Mouse (Mus musculus): ENCODE data around the gene Sytl2.

Sytl2 gene

DNA sequence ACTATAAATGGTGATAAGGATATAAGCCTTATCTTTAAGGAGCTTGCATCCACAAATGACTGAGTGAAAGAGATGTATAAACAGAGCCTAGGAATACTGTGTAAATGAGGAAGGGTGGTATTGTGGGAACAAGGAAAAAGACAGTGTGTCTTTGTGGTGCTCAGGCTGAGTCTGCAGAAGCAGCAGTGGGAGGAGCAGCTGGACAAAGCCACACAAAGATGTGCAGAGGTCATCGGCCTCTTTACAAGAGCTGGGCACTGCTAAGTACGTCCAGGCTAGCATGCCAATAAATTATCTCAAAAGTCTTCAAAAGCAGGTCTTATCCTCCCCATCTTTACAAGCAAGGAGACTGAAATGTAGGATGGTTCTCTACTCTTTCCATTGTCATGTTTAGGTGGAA is 53.9 kb downstream of the Sytl2 start:
- in situ Hi-C loops (cut with MboI, MseI): no loop called here

DNA sequence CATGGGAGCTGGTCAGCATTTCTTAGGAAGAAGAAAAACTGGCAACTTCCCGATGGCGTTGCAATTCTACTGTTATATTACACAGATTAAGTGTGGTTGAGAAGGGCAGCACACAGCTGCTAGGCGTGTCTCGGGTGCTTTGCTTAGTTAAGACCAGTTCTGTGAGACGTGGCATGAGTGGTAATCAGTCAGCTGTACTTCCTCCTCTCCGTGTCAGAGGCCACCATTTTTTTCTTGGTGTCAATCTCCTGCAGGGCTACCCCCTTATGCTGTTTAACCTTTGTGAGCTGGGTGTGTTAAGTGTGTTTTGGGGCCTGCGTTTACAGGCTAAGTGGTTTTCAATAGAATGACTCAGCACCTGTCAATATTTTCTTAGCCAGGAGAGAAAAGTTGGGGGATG is 60.7 kb downstream of the Sytl2 start:
- in situ Hi-C loops (cut with MboI, MseI): no loop called here

GRCm38 (mm10) chr7:90370071-90370851 is 68.2 kb downstream of the Sytl2 start:
- in situ Hi-C loops (cut with MboI, MseI): no loop called here

GRCm38 (mm10) chr7:90372804-90373203 is 70.8 kb downstream of the Sytl2 start:
- in situ Hi-C loops (cut with MboI, MseI): no loop called here

GRCm38 (mm10) chr7:90384411-90384810 is 82.4 kb downstream of the Sytl2 start:
- in situ Hi-C loops (cut with MboI, MseI): no loop called here

- in situ Hi-C loops (cut with MboI, MseI): no loop called here
Observed at GRCm38 (mm10) chr7:90386885-90387459, 84.9 kb downstream of the Sytl2 start.

DNA sequence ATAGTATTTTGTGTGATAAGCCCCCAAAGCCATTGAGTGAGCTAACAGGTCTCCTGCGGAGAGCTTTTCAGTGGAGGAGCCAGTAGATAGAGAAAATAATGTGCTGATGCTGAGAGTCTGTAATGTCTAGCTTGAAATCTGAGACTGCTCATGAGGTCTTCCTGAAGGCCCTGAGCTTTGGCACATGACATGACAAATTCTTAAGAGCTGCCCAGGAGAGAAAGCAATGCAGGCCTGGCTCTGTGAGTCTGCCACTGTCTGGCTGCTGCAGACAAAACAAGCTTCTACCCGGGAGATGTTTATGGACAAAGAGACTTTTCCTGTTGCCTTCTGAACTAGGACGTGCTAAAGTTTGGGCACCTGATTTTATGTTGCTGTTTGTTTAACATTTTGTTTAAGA is 87.7 kb downstream of the Sytl2 start:
- in situ Hi-C loops (cut with MboI, MseI): no loop called here

- in situ Hi-C loops (cut with MboI, MseI): no loop called here
Observed at GRCm38 (mm10) chr7:90395073-90395472, 93.0 kb downstream of the Sytl2 start.

DNA sequence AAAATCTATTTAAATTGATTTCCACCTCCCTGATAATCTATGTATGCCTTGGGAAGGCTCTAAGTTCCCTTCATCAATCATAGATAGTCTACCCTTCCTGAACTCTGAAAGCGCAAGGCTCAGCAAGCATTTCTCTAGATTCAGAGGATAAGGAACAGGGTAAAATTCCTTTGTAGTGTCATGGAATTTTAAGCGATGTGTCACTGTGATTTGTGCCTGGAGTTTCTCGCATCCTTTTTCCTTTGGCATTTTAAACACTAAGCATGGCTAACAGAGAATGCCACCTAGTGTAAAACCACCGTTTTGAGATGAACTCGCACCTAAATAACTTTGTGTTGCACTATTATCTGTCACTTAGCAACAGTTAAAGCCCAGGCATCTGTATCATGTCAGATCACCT is 93.9 kb downstream of the Sytl2 start:
- in situ Hi-C loops (cut with MboI, MseI): no loop called here

DNA sequence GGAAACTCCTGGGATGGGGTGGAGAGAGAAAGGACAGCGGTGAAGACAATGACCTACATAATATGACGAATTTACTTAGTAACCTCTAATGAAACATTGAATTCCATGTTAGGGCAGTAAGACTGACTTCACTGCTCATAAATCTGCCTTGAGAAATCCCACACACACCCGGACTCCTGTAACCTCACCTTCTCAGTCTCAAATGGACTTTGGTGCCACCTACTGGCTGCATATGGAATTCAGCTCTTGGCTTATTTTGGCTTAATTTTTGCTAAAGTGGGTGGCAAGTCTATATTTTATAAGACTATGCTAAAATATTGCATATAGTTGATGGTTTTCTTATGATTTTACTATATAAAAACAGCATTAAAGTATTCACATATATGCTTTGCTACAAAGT is 107.9 kb downstream of the Sytl2 start:
- in situ Hi-C loops (cut with MboI, MseI): loop anchor here (25.0 kb wide), 1 partner anchor 123 kb away; no protein-coding TSS in a partner anchor

- in situ Hi-C loops (cut with MboI, MseI): no loop called here
Observed at GRCm38 (mm10) chr7:90426020-90427001, 124.3 kb downstream of the Sytl2 start, which contains the start of gene Ccdc89. Gene Ccdc89, plus strand, starts transcription at chr7:90426577.

- in situ Hi-C loops (cut with MboI, MseI): no loop called here
Observed at GRCm38 (mm10) chr7:90427006-90427405, 125.0 kb downstream of the Sytl2 start.

- in situ Hi-C loops (cut with MboI, MseI): no loop called here
Observed at GRCm38 (mm10) chr7:90432221-90432620, 130.2 kb downstream of the Sytl2 start.

- in situ Hi-C loops (cut with MboI, MseI): no loop called here
Observed at GRCm38 (mm10) chr7:90440044-90440443, 138.0 kb downstream of the Sytl2 start.

- in situ Hi-C loops (cut with MboI, MseI): no loop called here
Observed at GRCm38 (mm10) chr7:90442070-90442469, 140.0 kb downstream of the Sytl2 start.

GRCm38 (mm10) chr7:90442518-90443080 is 140.5 kb downstream of the Sytl2 start, which contains the start of gene Crebzf:
Gene Crebzf, plus strand, starts transcription at chr7:90442729.
- in situ Hi-C loops (cut with MboI, MseI): no loop called here

DNA sequence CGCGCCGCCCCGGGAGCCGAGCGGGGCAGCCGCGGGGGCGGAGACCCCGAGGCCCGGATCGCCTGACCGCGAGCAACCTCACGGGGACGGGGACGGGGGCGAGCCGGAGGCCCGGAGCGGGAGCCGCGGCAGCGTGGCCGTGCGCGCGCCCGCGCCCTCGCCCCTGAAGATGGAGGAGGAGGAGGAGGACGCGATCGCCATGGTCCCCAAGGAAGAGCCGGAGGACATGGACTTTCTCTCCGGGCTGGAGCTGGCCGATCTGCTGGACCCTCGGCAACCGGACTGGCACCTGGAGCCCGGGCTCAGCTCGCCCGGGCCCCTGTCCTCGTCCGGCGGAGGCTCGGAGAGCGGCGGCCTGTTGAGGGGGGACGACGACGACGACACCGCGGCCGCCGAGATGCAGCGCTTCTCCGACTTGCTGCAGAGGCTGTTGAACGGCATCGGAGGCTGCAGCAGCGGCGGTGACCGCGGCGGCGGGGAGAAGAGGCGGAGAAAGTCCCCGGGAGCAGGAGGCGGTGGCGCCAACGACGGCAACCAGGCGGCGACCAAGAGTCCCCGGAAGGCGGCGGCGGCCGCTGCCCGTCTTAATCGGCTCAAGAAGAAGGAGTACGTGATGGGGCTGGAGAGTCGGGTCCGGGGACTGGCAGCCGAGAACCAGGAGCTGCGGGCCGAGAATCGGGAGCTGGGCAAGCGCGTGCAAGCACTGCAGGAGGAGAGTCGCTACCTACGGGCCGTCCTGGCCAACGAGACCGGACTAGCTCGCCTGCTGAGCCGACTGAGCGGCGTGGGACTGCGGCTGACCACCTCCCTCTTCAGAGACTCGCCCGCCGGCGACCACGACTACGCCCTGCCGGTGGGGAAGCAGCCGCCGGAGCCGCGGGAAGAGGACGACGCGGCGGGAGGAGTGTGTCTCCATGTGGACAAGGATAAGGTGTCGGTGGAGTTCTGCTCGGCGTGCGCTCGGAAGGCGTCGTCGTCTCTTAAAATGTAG is 141.3 kb downstream of the Sytl2 start:
- in situ Hi-C loops (cut with MboI, MseI): no loop called here

GRCm38 (mm10) chr7:90444206-90444605 is 142.2 kb downstream of the Sytl2 start:
- in situ Hi-C loops (cut with MboI, MseI): no loop called here

- in situ Hi-C loops (cut with MboI, MseI): loop anchor here (10.0 kb wide), 1 partner anchor 1051 kb away; the partner anchor contains the start of genes Fzd4 and Tmem135
Observed at GRCm38 (mm10) chr7:90456149-90456844, 154.2 kb downstream of the Sytl2 start.

Data from T-helper 1 cell (primary cell).